Mouse (Mus musculus): ENCODE measurements at regions not wholly inside any gene's neighbourhood (a gene's known extent, or its start where the extent isn't known, plus 50 kb on each side); places are given as distances from the start of the nearest gene placed in this dataset.
A peak's percentile ranks its signal among the peaks of the same experiment; 100 is the strongest.

GRCm38 (mm10) chr8:116141363-116141762, 363.4 kb upstream of the Dynlrb2 start:
- Histone ChIP-seq H3K36me3 (no peaks in the 10 kb centered on the region), H3K4me2 (no peak overlapping the region), H3K9ac (no peak overlapping the region), H3K4me1 (replicated peaks) (peaks cover 5% of the 10 kb centered on the region; the same call in 1 of the 2 replicates), H3K27me3 (no peaks in the 10 kb centered on the region), H3K27ac (replicated peaks) (no peak overlapping the region), H3K9me3 (no peaks in the 10 kb centered on the region), H3K4me3 (no peak overlapping the region)
- 88% methylated on average over 5 of the region's 5 CpGs for WGBS
- no peak for ATAC-seq (ENCODE audit: low read depth)

GRCm38 (mm10) chr8:116139934-116140333, 364.8 kb upstream of the Dynlrb2 start:
- WGBS = 90% methylated on average over 1 of the region's 1 CpGs
- no peaks in the 10 kb centered on the region for H3K36me3 ChIP-seq
- no peak for ATAC-seq (ENCODE audit: low read depth)
- H3K9ac ChIP-seq = no peak overlapping the region
- H3K4me3 ChIP-seq = no peak overlapping the region
- H3K4me1 ChIP-seq (replicated peaks) = peaks cover 5% of the 10 kb centered on the region; the same call in 1 of the 2 replicates
- H3K27me3 ChIP-seq = no peaks in the 10 kb centered on the region
- no peaks in the 10 kb centered on the region for H3K9me3 ChIP-seq
- H3K4me2 ChIP-seq = no peak overlapping the region
- no peak overlapping the region for H3K27ac ChIP-seq (replicated peaks)

DNA sequence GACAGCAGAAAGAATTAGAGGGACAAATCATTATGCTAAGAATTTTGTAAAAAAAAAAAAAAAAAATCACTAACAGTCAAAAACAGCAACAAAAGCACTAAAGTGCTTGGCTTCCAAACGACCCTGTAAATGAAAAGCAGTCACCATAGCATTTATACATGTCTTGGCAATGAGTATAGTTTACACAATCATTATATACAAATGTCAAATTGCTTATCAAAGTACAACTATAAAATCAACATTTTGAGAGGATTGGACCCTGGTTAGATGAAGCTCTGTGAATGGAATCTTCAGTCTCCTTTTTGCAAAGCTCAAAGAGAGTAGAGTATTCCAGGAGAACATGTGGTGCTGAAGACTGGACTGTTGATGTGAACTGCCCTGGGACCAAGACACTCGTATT, 367.0 kb upstream of the Dynlrb2 start:
- no peaks in the 10 kb centered on the region for H3K4me1 ChIP-seq (replicated peaks)
- H3K9ac ChIP-seq = no peak overlapping the region
- 69% methylated on average over 2 of the region's 2 CpGs for WGBS
- H3K27ac ChIP-seq (replicated peaks) = no peak overlapping the region
- H3K9me3 ChIP-seq = no peaks in the 10 kb centered on the region
- no peaks in the 10 kb centered on the region for H3K27me3 ChIP-seq
- no peak for ATAC-seq (ENCODE audit: low read depth)
- H3K36me3 ChIP-seq = no peaks in the 10 kb centered on the region
- H3K4me3 ChIP-seq = no peak overlapping the region
- H3K4me2 ChIP-seq = no peak overlapping the region

- H3K4me2 ChIP-seq = no peak overlapping the region
- H3K27me3 ChIP-seq = no peaks in the 10 kb centered on the region
- H3K36me3 ChIP-seq = no peaks in the 10 kb centered on the region
- no peak overlapping the region for H3K9ac ChIP-seq
- H3K9me3 ChIP-seq = no peaks in the 10 kb centered on the region
- H3K4me1 ChIP-seq (replicated peaks) = no peaks in the 10 kb centered on the region
- no peak overlapping the region for H3K27ac ChIP-seq (replicated peaks)
- no peak for ATAC-seq (ENCODE audit: low read depth)
- H3K4me3 ChIP-seq = no peak overlapping the region
- WGBS = 82% methylated on average over 2 of the region's 2 CpGs
Observed at GRCm38 (mm10) chr8:116133503-116133902, 371.3 kb upstream of the Dynlrb2 start.

GRCm38 (mm10) chr8:116133084-116133483, 371.7 kb upstream of the Dynlrb2 start:
- WGBS = 91% methylated on average over 3 of the region's 3 CpGs
- Histone ChIP-seq H3K9ac (no peak overlapping the region), H3K4me2 (no peak overlapping the region), H3K4me1 (replicated peaks) (no peaks in the 10 kb centered on the region), H3K36me3 (no peaks in the 10 kb centered on the region), H3K9me3 (no peaks in the 10 kb centered on the region), H3K27me3 (no peaks in the 10 kb centered on the region), H3K4me3 (no peak overlapping the region), H3K27ac (replicated peaks) (no peak overlapping the region)
- no peak for ATAC-seq (ENCODE audit: low read depth)

GRCm38 (mm10) chr8:116120067-116120466, 384.7 kb upstream of the Dynlrb2 start:
- 85% methylated on average over 13 of the region's 13 CpGs for WGBS
- H3K4me1 ChIP-seq (replicated peaks) = peaks cover 22% of the 10 kb centered on the region
- H3K36me3 ChIP-seq = no peaks in the 10 kb centered on the region
- H3K4me3 ChIP-seq = no peak overlapping the region
- ATAC-seq (ENCODE audit: low read depth) = no peak
- no peak overlapping the region for H3K27ac ChIP-seq (replicated peaks)
- no peak overlapping the region for H3K4me2 ChIP-seq
- no peaks in the 10 kb centered on the region for H3K27me3 ChIP-seq
- no peak overlapping the region for H3K9ac ChIP-seq
- no peaks in the 10 kb centered on the region for H3K9me3 ChIP-seq

DNA sequence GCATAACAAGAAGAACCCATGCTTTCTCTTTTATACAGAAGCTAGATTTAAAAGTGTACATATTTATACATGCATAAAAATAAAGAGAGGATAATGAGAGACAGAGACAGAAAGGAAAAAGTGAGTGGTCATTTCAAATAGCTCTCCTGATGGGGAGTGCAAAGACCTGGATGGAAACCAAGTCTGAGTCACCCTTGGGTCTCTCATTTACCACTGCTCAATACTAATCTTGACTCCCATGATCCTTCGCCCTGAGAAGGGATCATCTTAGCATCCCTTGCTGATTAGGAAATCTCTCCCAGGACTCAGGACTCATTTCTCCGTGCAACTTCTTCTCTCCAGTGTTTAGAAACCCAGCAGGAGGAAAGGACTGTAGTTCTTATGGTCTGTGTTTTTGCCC, 386.9 kb upstream of the Dynlrb2 start:
- Histone ChIP-seq H3K36me3 (no peaks in the 10 kb centered on the region), H3K27me3 (no peaks in the 10 kb centered on the region), H3K4me2 (no peak overlapping the region), H3K4me1 (replicated peaks) (peaks cover 23% of the 10 kb centered on the region), H3K4me3 (no peak overlapping the region), H3K9ac (no peak overlapping the region), H3K27ac (replicated peaks) (no peak overlapping the region), H3K9me3 (no peaks in the 10 kb centered on the region)
- 91% methylated on average over 2 of the region's 2 CpGs for WGBS
- ATAC-seq (ENCODE audit: low read depth) = no peak

DNA sequence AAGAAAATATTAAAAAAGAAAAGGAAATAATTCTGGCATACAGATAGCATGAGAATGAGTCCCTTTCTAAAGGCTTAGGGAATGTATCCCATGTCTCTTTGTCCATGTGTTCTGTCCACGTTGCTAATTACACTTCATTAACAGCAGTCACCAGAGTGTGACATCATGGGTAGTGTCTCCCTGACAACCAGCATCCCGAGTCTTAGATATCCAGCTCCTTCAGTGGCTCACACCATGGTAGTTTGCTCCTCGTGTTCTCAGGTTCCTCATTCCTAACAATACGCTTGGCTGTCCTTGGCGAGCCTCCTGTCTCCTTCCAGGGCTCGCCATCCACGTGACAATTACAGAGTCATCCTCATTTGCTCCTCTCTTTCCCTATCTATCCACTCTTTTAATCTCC, 388.1 kb upstream of the Dynlrb2 start:
- Histone ChIP-seq H3K9me3 (no peaks in the 10 kb centered on the region), H3K27ac (replicated peaks) (no peak overlapping the region), H3K9ac (no peak overlapping the region), H3K4me3 (no peak overlapping the region), H3K4me1 (replicated peaks) (peaks cover 23% of the 10 kb centered on the region), H3K4me2 (no peak overlapping the region), H3K27me3 (no peaks in the 10 kb centered on the region; the same call in 1 of the 2 replicates), H3K36me3 (no peaks in the 10 kb centered on the region)
- peak; percentile 83 for ATAC-seq (ENCODE audit: low read depth)
- WGBS = 22% methylated on average over 7 of the region's 7 CpGs

DNA sequence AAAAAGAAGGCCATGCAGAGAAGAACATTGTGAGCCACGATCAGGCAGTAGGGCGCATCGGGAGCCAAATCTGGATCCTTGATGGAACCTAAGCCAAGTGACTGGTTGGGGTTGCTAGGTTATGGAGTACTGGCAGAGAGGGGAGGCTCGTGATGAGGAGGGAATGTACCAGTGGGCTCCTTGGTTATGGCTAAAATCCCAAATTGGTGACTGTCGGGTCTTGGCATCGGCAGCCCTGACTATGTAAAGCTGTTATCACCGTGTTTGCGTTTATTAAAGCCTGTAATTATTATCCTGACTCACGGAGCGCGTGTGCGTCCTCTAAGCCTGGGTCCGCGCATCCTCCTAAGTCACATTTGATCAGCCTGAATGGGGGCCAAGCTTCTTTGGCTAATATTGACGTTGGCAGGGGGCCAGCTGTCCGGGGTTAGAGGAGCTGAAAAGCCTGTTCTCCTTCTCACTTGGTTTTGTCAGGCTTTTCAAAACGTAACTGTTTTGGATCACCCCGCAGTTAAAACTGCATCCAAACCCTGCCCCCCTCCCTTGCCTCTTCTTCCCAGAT, 388.9 kb upstream of the Dynlrb2 start:
- Histone ChIP-seq H3K27ac (replicated peaks) (0 out of 2 replicates have a peak overlapping the region, but pooled peaks have one; percentile 5), H3K36me3 (no peaks in the 10 kb centered on the region), H3K9ac (no peak overlapping the region), H3K27me3 (no peaks in the 10 kb centered on the region; the same call in 1 of the 2 replicates), H3K4me1 (replicated peaks) (peaks cover 23% of the 10 kb centered on the region), H3K4me2 (peak overlapping the region; percentile 36), H3K9me3 (no peaks in the 10 kb centered on the region), H3K4me3 (no peak overlapping the region)
- WGBS = 33% methylated on average over 18 of the region's 18 CpGs
- ATAC-seq (ENCODE audit: low read depth) = peak; percentile 82

DNA sequence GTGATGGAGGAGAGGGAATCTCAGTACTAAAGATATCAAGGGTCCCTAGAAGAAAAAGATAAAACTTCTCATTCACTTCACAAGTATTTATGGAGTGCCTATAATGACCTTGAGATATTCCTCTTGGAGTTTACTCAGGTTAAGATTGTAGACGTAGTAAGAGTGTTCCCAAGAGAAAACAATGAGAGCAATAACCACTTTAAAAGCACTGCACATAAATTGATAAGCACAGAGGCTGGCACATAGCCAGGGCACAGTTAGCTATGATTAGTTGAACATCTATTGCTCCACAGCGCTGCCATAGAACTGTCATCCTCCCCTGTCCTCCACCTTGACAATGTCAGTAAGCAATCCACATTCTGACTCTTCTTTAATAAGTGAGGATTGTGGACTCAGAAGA, 389.8 kb upstream of the Dynlrb2 start:
- Histone ChIP-seq H3K27me3 (no peaks in the 10 kb centered on the region; the same call in 1 of the 2 replicates), H3K27ac (replicated peaks) (no peak overlapping the region), H3K9ac (no peak overlapping the region), H3K4me1 (replicated peaks) (peaks cover 23% of the 10 kb centered on the region), H3K36me3 (no peaks in the 10 kb centered on the region), H3K4me2 (no peak overlapping the region), H3K4me3 (no peak overlapping the region), H3K9me3 (no peaks in the 10 kb centered on the region)
- 55% methylated on average over 2 of the region's 2 CpGs for WGBS
- no peak for ATAC-seq (ENCODE audit: low read depth)

- ATAC-seq (ENCODE audit: low read depth) = no peak
- H3K4me2 ChIP-seq = no peak overlapping the region
Observed at GRCm38 (mm10) chr8:116114502-116114901, 390.3 kb upstream of the Dynlrb2 start.

GRCm38 (mm10) chr8:116111168-116111567, 393.6 kb upstream of the Dynlrb2 start:
- Histone ChIP-seq H3K4me2 (no peak overlapping the region), H3K4me3 (no peak overlapping the region), H3K27me3 (no peaks in the 10 kb centered on the region; the same call in 1 of the 2 replicates), H3K36me3 (no peaks in the 10 kb centered on the region), H3K9ac (no peak overlapping the region), H3K4me1 (replicated peaks) (peaks cover 15% of the 10 kb centered on the region), H3K9me3 (no peaks in the 10 kb centered on the region), H3K27ac (replicated peaks) (no peak overlapping the region)
- 59% methylated on average over 12 of the region's 12 CpGs for WGBS
- ATAC-seq (ENCODE audit: low read depth) = no peak

More at GRCm38 (mm10) chr8:116114502-116114901, 390.3 kb upstream of the Dynlrb2 start:
- WGBS = 71% methylated on average over 2 of the region's 2 CpGs
- Histone ChIP-seq H3K4me1 (replicated peaks) (peaks cover 23% of the 10 kb centered on the region), H3K4me3 (no peak overlapping the region), H3K27ac (replicated peaks) (no peak overlapping the region), H3K9ac (no peak overlapping the region), H3K36me3 (no peaks in the 10 kb centered on the region), H3K27me3 (no peaks in the 10 kb centered on the region; the same call in 1 of the 2 replicates), H3K9me3 (no peaks in the 10 kb centered on the region)

- H3K4me1 ChIP-seq (replicated peaks) = no peaks in the 10 kb centered on the region
- H3K9ac ChIP-seq = no peak overlapping the region
- H3K36me3 ChIP-seq = no peaks in the 10 kb centered on the region
- no peak overlapping the region for H3K4me2 ChIP-seq
- H3K4me3 ChIP-seq = no peak overlapping the region
- ATAC-seq (ENCODE audit: low read depth) = no peak
- no peak overlapping the region for H3K27ac ChIP-seq (replicated peaks)
- no peaks in the 10 kb centered on the region for H3K9me3 ChIP-seq
- H3K27me3 ChIP-seq = no peaks in the 10 kb centered on the region
- 80% methylated on average over 3 of the region's 3 CpGs for WGBS
Observed at GRCm38 (mm10) chr8:116096666-116097065, 389.1 kb upstream of the Maf start.

All from neural tube, embryonic 13.5 days (tissue).